Mouse (Mus musculus) lung, embryonic 15.5 days (tissue): ENCODE data around the gene Jak2. TPM values are rescaled to one million over a fixed set of nuclear protein-coding genes. Genes with fewer than 3 reads are reported as not detected.
A peak's percentile ranks its signal among the peaks of the same experiment; 100 is the strongest.

Experiments
- ATAC-seq: fragments of 200-750 bp; cut with Nextera tagmentation; 2 replicates; pipeline ENCODE4 v1.8.0; 2017; ENCODE audit warnings: moderate number of reproducible peaks, borderline replicate concordance; ENCODE audit not compliant: low FRiP score, low TSS enrichment; ENCODE audit errors: extremely low read depth
- H3K27ac ChIP-seq: fragments of 300-500 bp; sonication (generic); 2 replicates; pipeline ENCODE4 v1.5.1; 2015; ENCODE audit warnings: moderate library complexity, mild to moderate bottlenecking, inconsistent platforms
- H3K27me3 ChIP-seq: fragments of 300-500 bp; sonication (generic); 2 replicates; pipeline ENCODE4 v1.6.1; 2015; ENCODE audit warnings: inconsistent platforms
- H3K36me3 ChIP-seq: fragments of 300-500 bp; sonication (generic); 2 replicates; pipeline ENCODE4 v1.6.1; 2015; ENCODE audit warnings: inconsistent platforms
- H3K4me1 ChIP-seq: fragments of 300-500 bp; sonication (generic); 2 replicates; pipeline ENCODE4 v1.6.1; 2015; ENCODE audit warnings: inconsistent platforms
- H3K4me2 ChIP-seq: fragments of 300-500 bp; sonication (generic); 2 replicates; pipeline ENCODE4 v1.6.1; 2015; ENCODE audit warnings: inconsistent platforms, mild to moderate bottlenecking, moderate library complexity
- H3K4me3 ChIP-seq: fragments of 300-500 bp; sonication (generic); 2 replicates; pipeline ENCODE4 v1.5.1; 2015; ENCODE audit warnings: mild to moderate bottlenecking, inconsistent platforms
- H3K9ac ChIP-seq: fragments of 300-500 bp; sonication (generic); 2 replicates; pipeline ENCODE4 v1.6.1; 2015; ENCODE audit warnings: inconsistent platforms
- H3K9me3 ChIP-seq: fragments of 300-500 bp; sonication (generic); 2 replicates; pipeline ENCODE4 v1.6.1; 2016; ENCODE audit warnings: inconsistent platforms
- WGBS: fragments of 180-500 bp; shearing (Covaris S2); methylation state at CpG from one replicate; pipeline ENCODE4 v1.1.7; 2015; 5-methylcytosine and 5-hydroxymethylcytosine counted together
- polyA plus RNA-seq: library from polyadenylated mRNA; unstranded; fragments of >200 nt; fragmentation: Nextera tagmentation; extraction: Ambion mirVana; gene quantifications from 2 replicates; pipeline ENCODE4 v1.2.1, GENCODE M21; 2015

The Jak2 gene
- polyA plus RNA-seq, 1 experiment from 2014 or later: 8.3 TPM

DNA sequence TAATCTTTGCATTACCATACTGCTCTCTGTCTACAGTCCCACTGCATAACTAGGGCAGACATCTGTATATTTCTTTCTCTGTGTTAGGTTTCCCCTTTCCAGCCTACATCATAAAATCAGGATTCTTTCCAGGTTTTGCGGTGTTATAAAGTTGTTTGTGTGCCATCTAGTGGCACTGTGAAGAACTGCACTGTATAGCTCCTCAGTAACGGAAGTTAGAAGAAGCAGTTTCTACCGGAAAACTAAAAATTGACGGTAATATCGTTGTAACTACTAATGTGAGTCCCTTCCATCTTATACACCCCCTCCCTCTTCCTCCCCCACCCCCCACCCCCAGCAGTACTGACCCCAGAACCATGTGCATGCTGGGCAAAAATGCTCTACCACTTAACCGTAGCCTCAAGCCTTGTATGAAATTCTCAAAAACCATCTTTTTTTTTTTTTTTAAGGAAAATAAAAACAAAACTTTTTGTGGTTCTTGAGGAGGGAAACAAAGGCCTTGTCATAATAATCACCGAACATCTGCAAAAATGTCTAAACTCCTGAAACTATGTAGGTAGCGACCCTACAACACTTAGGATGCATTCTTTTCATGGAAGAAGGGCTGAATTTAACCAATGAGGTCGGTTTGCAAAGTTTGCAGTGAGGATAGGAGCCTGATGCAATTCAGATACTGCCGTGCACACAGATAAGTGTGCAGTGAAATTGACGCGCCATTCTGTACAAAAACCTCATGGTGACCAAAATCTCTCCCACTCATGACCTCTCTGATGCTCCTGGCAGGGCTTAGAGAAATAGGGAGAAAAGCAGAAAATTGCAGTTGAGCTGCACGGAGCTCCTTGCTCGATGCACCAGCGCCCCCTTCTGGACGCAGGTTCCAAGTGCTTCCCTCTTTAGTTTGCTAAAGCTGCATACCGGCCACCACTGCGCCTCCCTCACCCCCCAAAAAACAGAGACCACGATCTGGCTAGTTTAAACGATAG is 103.6 kb downstream of the Jak2 start:
- WGBS: 4% methylated on average over 20 of the region's 20 CpGs
- Histone ChIP-seq H3K27ac (no peak overlapping the region), H3K9me3 (no peaks in the 10 kb centered on the region), H3K27me3 (no peaks in the 10 kb centered on the region), H3K4me2 (peak overlapping the region; percentile 57), H3K9ac (0 out of 2 replicates have a peak overlapping the region, but pooled peaks have one; percentile 19), H3K4me3 (peak overlapping the region; percentile 31), H3K36me3 (no peaks in the 10 kb centered on the region), H3K4me1 (no peaks in the 10 kb centered on the region)
- ATAC-seq: peak; percentile 70; the same call in 1 of the 2 replicates

DNA sequence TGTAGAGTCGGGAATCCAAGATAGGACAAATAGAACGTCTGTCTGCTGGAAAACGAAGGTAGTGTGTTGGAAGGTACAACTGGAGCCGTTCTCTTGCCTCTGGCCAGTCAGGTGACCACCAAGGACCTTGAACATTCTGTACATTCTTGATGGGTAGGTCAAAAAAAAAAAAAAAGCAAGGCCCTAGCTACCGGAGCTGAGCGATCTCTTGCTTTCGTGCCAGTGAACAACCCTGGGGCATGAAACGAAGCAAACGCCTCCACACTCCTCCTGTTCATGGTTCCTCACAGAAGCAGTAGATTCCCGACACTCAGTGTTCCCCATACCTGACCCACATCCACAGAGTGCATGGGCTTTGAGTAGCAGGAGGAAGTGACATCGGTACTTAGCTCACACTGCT is 104.7 kb downstream of the Jak2 start:
- no peaks in the 10 kb centered on the region for H3K27me3 ChIP-seq
- WGBS: 84% methylated on average over 11 of the region's 11 CpGs
- H3K4me3 ChIP-seq: no peak overlapping the region
- H3K9ac ChIP-seq: no peak overlapping the region
- H3K36me3 ChIP-seq: no peaks in the 10 kb centered on the region
- peaks cover 5% of the 10 kb centered on the region; the same call in 1 of the 2 replicates for H3K4me1 ChIP-seq
- no peaks in the 10 kb centered on the region for H3K9me3 ChIP-seq
- H3K4me2 ChIP-seq: no peak overlapping the region
- ATAC-seq: no peak
- no peak overlapping the region for H3K27ac ChIP-seq

- no peak overlapping the region for H3K9ac ChIP-seq
- no peak overlapping the region for H3K27ac ChIP-seq
- H3K4me3 ChIP-seq: no peak overlapping the region
- H3K36me3 ChIP-seq: no peaks in the 10 kb centered on the region
- no peak overlapping the region for H3K4me2 ChIP-seq
- H3K27me3 ChIP-seq: no peaks in the 10 kb centered on the region
- H3K4me1 ChIP-seq: peaks cover 12% of the 10 kb centered on the region; the same call in 1 of the 2 replicates
- no peak for ATAC-seq
- H3K9me3 ChIP-seq: no peaks in the 10 kb centered on the region
- 57% methylated on average over 5 of the region's 5 CpGs for WGBS
Observed at GRCm38 (mm10) chr19:29360251-29360650, 108.6 kb downstream of the Jak2 start.

DNA sequence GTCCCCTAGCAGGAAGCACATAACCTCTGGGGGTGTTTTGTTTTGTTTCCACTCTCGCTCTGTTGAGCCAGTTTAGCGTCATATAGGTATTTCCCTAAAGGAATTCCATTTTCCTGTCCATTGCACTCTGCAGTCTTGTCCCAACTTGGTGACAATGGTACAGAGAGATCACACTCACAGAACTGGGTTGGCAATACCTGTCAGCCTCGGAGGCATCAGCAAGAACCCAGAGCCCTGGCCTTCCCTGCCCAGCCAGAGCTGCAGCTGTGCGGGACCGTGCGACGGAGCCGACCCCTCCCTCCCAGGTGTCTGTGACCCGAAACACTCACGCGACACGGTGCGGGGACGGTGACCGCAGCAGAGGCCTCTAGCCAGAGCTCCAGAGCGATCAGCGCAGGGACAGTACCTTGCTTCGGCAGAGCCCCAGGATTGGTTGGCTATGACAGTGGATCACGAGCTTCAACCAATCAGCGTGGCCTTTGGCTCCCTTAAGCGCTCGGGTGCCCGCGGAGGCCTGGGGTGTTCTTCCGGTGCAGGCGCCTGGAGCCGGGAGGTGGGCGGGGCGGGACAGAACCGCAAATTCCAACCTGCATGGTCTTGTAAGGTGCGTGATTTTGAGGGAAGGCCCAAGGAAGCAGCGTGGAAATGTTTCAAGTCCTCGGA is 110.0 kb downstream of the Jak2 start:
- WGBS: 3% methylated on average over 33 of the region's 33 CpGs
- no peak overlapping the region for H3K27ac ChIP-seq
- H3K9me3 ChIP-seq: no peaks in the 10 kb centered on the region
- no peaks in the 10 kb centered on the region for H3K27me3 ChIP-seq
- peak; percentile 98 for ATAC-seq
- peaks cover 14% of the 10 kb centered on the region for H3K4me1 ChIP-seq
- no peaks in the 10 kb centered on the region for H3K36me3 ChIP-seq
- H3K4me3 ChIP-seq: peak overlapping the region; percentile 54
- H3K4me2 ChIP-seq: peak overlapping the region; percentile 78
- peak overlapping the region; percentile 54 for H3K9ac ChIP-seq

GRCm38 (mm10) chr19:29362173-29362930 is 110.7 kb downstream of the Jak2 start:
- no peak for ATAC-seq
- H3K27me3 ChIP-seq: no peaks in the 10 kb centered on the region
- H3K4me1 ChIP-seq: peaks cover 16% of the 10 kb centered on the region
- H3K27ac ChIP-seq: no peak overlapping the region
- no peak overlapping the region; the same call in 1 of the 2 replicates for H3K9ac ChIP-seq
- peak overlapping the region; percentile 54 for H3K4me3 ChIP-seq
- H3K9me3 ChIP-seq: no peaks in the 10 kb centered on the region
- H3K36me3 ChIP-seq: no peaks in the 10 kb centered on the region
- 33% methylated on average over 13 of the region's 13 CpGs for WGBS
- H3K4me2 ChIP-seq: peak overlapping the region; percentile 78

Other genes starting within 250 kb of the Jak2 start
- gene Ak3, start 203.9 kb upstream of the Jak2 start, polyA plus RNA-seq: 71.4 and 80.3 TPM in 2 replicates
- gene Rcl1, start 150.5 kb upstream of the Jak2 start, polyA plus RNA-seq: 51.4 and 51.5 TPM in 2 replicates
- gene Insl6, start 73.5 kb downstream of the Jak2 start, polyA plus RNA-seq: 1.2 and 3.3 TPM in 2 replicates
- gene Rln1, start 82.8 kb downstream of the Jak2 start, polyA plus RNA-seq: 0.47 TPM in 1 of 2 replicates, not detected in the other
- 45.3 and 56.9 TPM in 2 replicates for gene Plgrkt, start 115.6 kb downstream of the Jak2 start, polyA plus RNA-seq
- gene Cd274, start 115.6 kb downstream of the Jak2 start, polyA plus RNA-seq: 0.25 and 0.74 TPM in 2 replicates
- gene Pdcd1lg2, start 159.1 kb downstream of the Jak2 start, polyA plus RNA-seq: 0.09 TPM in 2 replicates